18 mouse cellular contexts compared by ENCODE assay signal in the genomic region with DNA sequence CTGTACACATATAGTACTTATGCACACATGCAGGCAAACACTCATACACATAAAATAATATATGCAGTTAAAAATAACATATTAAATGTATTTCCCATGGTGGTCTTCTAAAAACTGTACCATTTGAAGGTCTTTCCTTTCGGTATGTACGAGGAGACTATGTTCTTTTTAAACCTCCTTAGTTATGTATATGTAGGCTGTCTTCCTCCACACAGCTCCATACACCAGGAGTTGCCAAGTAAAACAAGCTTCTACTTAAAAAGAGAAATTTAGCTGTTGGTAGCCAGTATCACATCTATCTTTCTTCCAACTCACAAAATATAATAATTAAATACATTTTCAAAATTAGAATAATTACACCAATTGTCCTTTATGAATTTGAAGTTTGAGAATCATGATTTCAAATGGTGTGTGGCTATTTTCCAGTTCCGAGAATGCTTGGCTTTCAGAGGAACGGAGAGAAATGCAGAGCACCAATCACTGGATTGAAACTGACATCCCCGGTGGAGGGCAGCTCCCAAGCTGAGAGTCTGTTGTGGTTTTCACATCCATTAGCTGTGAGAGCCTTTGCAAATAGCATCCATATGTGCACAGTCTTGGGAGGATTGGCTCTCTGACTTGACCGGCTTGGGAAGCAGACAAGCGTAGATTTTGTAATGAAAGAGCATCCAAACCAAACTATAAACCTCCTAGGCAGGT. TPM values are rescaled to one million over a fixed set of nuclear protein-coding genes. Genes with fewer than 3 reads are reported as not detected.
DNase-seq lines count a peak whose midpoint lies in the region; ATAC-seq lines count a peak whose summit lies in the region.
"Had no signal": no experiment of that assay in that cellular context is flagged by ENCODE, and none has a peak within 500 bp of the region (broad histone marks: within the 10 kb centered on the region; RNA-seq: fewer than 3 reads in every experiment).

No protein-coding gene starts in this region.

- peak; percentile 74 for ATAC-seq in frontal cortex, adult (ENCODE audit: low TSS enrichment)
- ATAC-seq in midbrain, embryonic 14.5 days (ENCODE audit: low FRiP score, low TSS enrichment): no peak
- ATAC-seq in midbrain, embryonic 11.5 days (ENCODE audit: low FRiP score): no peak
- ATAC-seq in limb, embryonic 11.5 days (ENCODE audit: insufficient number of reproducible peaks, low FRiP score, low TSS enrichment, low read depth): no peak
- no peak for ATAC-seq in forebrain, embryonic 15.5 days (replicated peaks)
- no peak for ATAC-seq in intestine, embryonic 15.5 days
- ATAC-seq: intestine, embryonic 16.5 days had no signal

- no peak overlapping the region for H3K4me3 ChIP-seq in midbrain, embryonic 14.5 days (replicated peaks; ENCODE audit: low read depth, low read length)
- no peak overlapping the region for H3K4me3 ChIP-seq in midbrain, embryonic 11.5 days (ENCODE audit: low read depth, low read length)
- no peak overlapping the region for H3K4me3 ChIP-seq in limb, embryonic 11.5 days (ENCODE audit: low read depth, low read length)
- H3K4me3 ChIP-seq in forebrain, embryonic 15.5 days: no peak overlapping the region
- H3K4me3 ChIP-seq in intestine, embryonic 15.5 days (replicated peaks): no peak overlapping the region
- H3K4me3 ChIP-seq: gastrocnemius, adult 2 months; heart, embryonic 12.5 days; left cerebral cortex, adult 2 months had no signal

- peaks cover 5% of the 10 kb centered on the region; the same call in 1 of the 2 replicates for H3K4me1 ChIP-seq in midbrain, embryonic 14.5 days (ENCODE audit: control insufficient read depth, insufficient read depth, low read length)
- peaks cover 4% of the 10 kb centered on the region; the same call in 1 of the 2 replicates for H3K4me1 ChIP-seq in midbrain, embryonic 11.5 days (ENCODE audit: control insufficient read depth, insufficient read depth, low read length)
- H3K4me1 ChIP-seq in limb, embryonic 11.5 days (ENCODE audit: control insufficient read depth, insufficient read depth, low read length): peaks cover 8% of the 10 kb centered on the region; the same call in 1 of the 2 replicates
- no peaks in the 10 kb centered on the region for H3K4me1 ChIP-seq in forebrain, embryonic 15.5 days
- H3K4me1 ChIP-seq in intestine, embryonic 15.5 days (replicated peaks): peaks cover 4% of the 10 kb centered on the region; the same call in 1 of the 2 replicates

- H3K9ac ChIP-seq in midbrain, embryonic 14.5 days (replicated peaks; ENCODE audit: low read length): no peak overlapping the region
- H3K9ac ChIP-seq in midbrain, embryonic 11.5 days (ENCODE audit: low read length): no peak overlapping the region
- H3K9ac ChIP-seq in limb, embryonic 11.5 days (ENCODE audit: low read length): no peak overlapping the region
- H3K9ac ChIP-seq in forebrain, embryonic 15.5 days (replicated peaks): no peak overlapping the region
- no peak overlapping the region for H3K9ac ChIP-seq in intestine, embryonic 15.5 days
- H3K9ac ChIP-seq: heart, embryonic 12.5 days; liver, embryonic 14.5 days had no signal

- no peak for DNase-seq in frontal cortex, postnatal 14 days (ENCODE audit: low spot score in 2 of 2)
- peak; percentile 4 for DNase-seq in midbrain, embryonic 14.5 days
- no peak for DNase-seq in midbrain, embryonic 11.5 days (ENCODE audit: low spot score, missing footprints)
- DNase-seq in limb, embryonic 11.5 days (ENCODE audit: low spot score): peak; percentile 60
- no peak for DNase-seq in layer of hippocampus, postnatal 25 days (ENCODE audit: extremely low spot score in 1 of 2, low spot score in 1 of 2)
- DNase-seq: adrenal gland, adult 8-10 months; cerebellum, postnatal 10 days; gastrocnemius, adult 2 months; right cerebral cortex, postnatal 25 days; thymus, postnatal 36 days had no signal

- WGBS in midbrain, embryonic 14.5 days: 86% methylated on average over 7 of the region's 7 CpGs
- WGBS in midbrain, embryonic 11.5 days: 80% methylated on average over 7 of the region's 7 CpGs
- WGBS in limb, embryonic 11.5 days: 39% methylated on average over 7 of the region's 7 CpGs
- 88% methylated on average over 7 of the region's 7 CpGs for WGBS in forebrain, embryonic 15.5 days
- WGBS in intestine, embryonic 15.5 days: 69% methylated on average over 7 of the region's 7 CpGs

- H3K9me3 ChIP-seq in midbrain, embryonic 14.5 days (ENCODE audit: control insufficient read depth, low read length): no peaks in the 10 kb centered on the region
- H3K9me3 ChIP-seq in midbrain, embryonic 11.5 days (ENCODE audit: control insufficient read depth, low read length): no peaks in the 10 kb centered on the region
- no peaks in the 10 kb centered on the region for H3K9me3 ChIP-seq in limb, embryonic 11.5 days (ENCODE audit: control insufficient read depth, low read length)
- no peaks in the 10 kb centered on the region for H3K9me3 ChIP-seq in forebrain, embryonic 15.5 days
- no peaks in the 10 kb centered on the region for H3K9me3 ChIP-seq in intestine, embryonic 15.5 days
- H3K9me3 ChIP-seq: heart, embryonic 12.5 days had no signal

- no peak overlapping the region for H3K4me2 ChIP-seq in midbrain, embryonic 14.5 days (ENCODE audit: low read length)
- no peak overlapping the region for H3K4me2 ChIP-seq in midbrain, embryonic 11.5 days
- 0 out of 2 replicates have a peak overlapping the region, but pooled peaks have one; percentile 4 for H3K4me2 ChIP-seq in limb, embryonic 11.5 days (ENCODE audit: low read depth, severe bottlenecking)
- no peak overlapping the region for H3K4me2 ChIP-seq in forebrain, embryonic 15.5 days (replicated peaks)
- H3K4me2 ChIP-seq in intestine, embryonic 15.5 days (replicated peaks): no peak overlapping the region
- H3K4me2 ChIP-seq: heart, embryonic 12.5 days had no signal

- H3K27me3 ChIP-seq in midbrain, embryonic 14.5 days (ENCODE audit: control insufficient read depth, insufficient read depth, low read length): no peaks in the 10 kb centered on the region
- H3K27me3 ChIP-seq in midbrain, embryonic 11.5 days (ENCODE audit: control insufficient read depth, insufficient read depth, low read length): no peaks in the 10 kb centered on the region
- H3K27me3 ChIP-seq in limb, embryonic 11.5 days (ENCODE audit: control insufficient read depth, insufficient read depth, low read length): no peaks in the 10 kb centered on the region
- no peaks in the 10 kb centered on the region for H3K27me3 ChIP-seq in forebrain, embryonic 15.5 days
- no peaks in the 10 kb centered on the region for H3K27me3 ChIP-seq in intestine, embryonic 15.5 days (replicated peaks)
- H3K27me3 ChIP-seq: heart, embryonic 12.5 days had no signal

- no peak overlapping the region for H3K27ac ChIP-seq in midbrain, embryonic 14.5 days (replicated peaks; ENCODE audit: low read depth, low read length)
- no peak overlapping the region for H3K27ac ChIP-seq in midbrain, embryonic 11.5 days (ENCODE audit: low read depth, low read length)
- H3K27ac ChIP-seq in limb, embryonic 11.5 days (replicated peaks; ENCODE audit: low read depth, low read length): 0 out of 2 replicates have a peak overlapping the region, but pooled peaks have one; percentile 42
- no peak overlapping the region for H3K27ac ChIP-seq in forebrain, embryonic 15.5 days (replicated peaks)
- no peak overlapping the region for H3K27ac ChIP-seq in intestine, embryonic 15.5 days
- H3K27ac ChIP-seq: gastrocnemius, adult 2 months; left cerebral cortex, adult 2 months; liver, embryonic 14.5 days; macrophage had no signal

- H3K36me3 ChIP-seq in midbrain, embryonic 14.5 days (ENCODE audit: control insufficient read depth, insufficient read depth, low read length): no peaks in the 10 kb centered on the region
- no peaks in the 10 kb centered on the region for H3K36me3 ChIP-seq in midbrain, embryonic 11.5 days (ENCODE audit: control insufficient read depth, insufficient read depth, low read length)
- H3K36me3 ChIP-seq in limb, embryonic 11.5 days (ENCODE audit: control insufficient read depth, insufficient read depth, low read length): no peaks in the 10 kb centered on the region
- no peaks in the 10 kb centered on the region for H3K36me3 ChIP-seq in forebrain, embryonic 15.5 days
- no peaks in the 10 kb centered on the region for H3K36me3 ChIP-seq in intestine, embryonic 15.5 days
- H3K36me3 ChIP-seq: heart, embryonic 12.5 days had no signal

RNA-seq across cellular contexts. Expression of a gene that starts 52.1 kb away (rescaled TPM):
- polyA plus RNA-seq in midbrain, embryonic 14.5 days (2014; fragmentation: Nextera tagmentation; extraction: Ambion mirVana): 2.8 and 13.1 TPM in 2 replicates
- 17.4 and 22.6 TPM in 2 replicates for polyA plus RNA-seq in midbrain, embryonic 11.5 days (2014; fragmentation: Nextera tagmentation; extraction: Ambion mirVana)
- polyA plus RNA-seq in limb, embryonic 11.5 days (2014; fragmentation: Nextera tagmentation; extraction: Ambion mirVana): 13.6 and 15.2 TPM in 2 replicates
- 1 to 10 TPM in 1 of 2 experiments, under 1 TPM in 1; 0.91 to 1.2 TPM for total RNA-seq in layer of hippocampus, postnatal 25 days (2021)
- polyA plus RNA-seq in forebrain, embryonic 15.5 days (2015; fragmentation: Nextera tagmentation; extraction: Ambion mirVana): 10.9 and 12.2 TPM in 2 replicates
- 115 and 141 TPM in 2 replicates for polyA plus RNA-seq in intestine, embryonic 15.5 days (2015; fragmentation: Nextera tagmentation; extraction: Ambion mirVana)

Comparison
In these comparisons a context has a peak if more than half of its experiments do, and no peak if none do; other contexts are left out.
1. DNase-seq: peak in midbrain, embryonic 14.5 days (single experiment) and limb, embryonic 11.5 days (single experiment); none in frontal cortex, postnatal 14 days (0 of 2), midbrain, embryonic 11.5 days (single experiment) and layer of hippocampus, postnatal 25 days (0 of 2).